Mouse (Mus musculus): Measurements from ENCODE around the gene Snrnp25. TPM values are rescaled to one million over a fixed set of nuclear protein-coding genes. Genes with fewer than 3 reads are reported as not detected.
A peak's percentile ranks its signal among the peaks of the same experiment; 100 is the strongest.

The Snrnp25 gene
- total RNA-seq (2021) = 1 to 10 TPM; 7.6 to 8.6 TPM
- long read RNA-seq, experiment 1, transcript Snrnp25-201 (5 exons, 821 nt) = major isoform, 6 of 8 reads
- long read RNA-seq, experiment 1, partial matches to known transcripts = 1 of 8 reads
- long read RNA-seq, experiment 1, other reads (novel, unspliced or antisense) = 0 of 8 reads
- long read RNA-seq, experiment 2, transcript Snrnp25-201 (5 exons, 821 nt) = major isoform, 6 of 6 reads
- long read RNA-seq, experiment 2, partial matches to known transcripts = 0 of 6 reads
- long read RNA-seq, experiment 2, other reads (novel, unspliced or antisense) = 0 of 6 reads

DNA sequence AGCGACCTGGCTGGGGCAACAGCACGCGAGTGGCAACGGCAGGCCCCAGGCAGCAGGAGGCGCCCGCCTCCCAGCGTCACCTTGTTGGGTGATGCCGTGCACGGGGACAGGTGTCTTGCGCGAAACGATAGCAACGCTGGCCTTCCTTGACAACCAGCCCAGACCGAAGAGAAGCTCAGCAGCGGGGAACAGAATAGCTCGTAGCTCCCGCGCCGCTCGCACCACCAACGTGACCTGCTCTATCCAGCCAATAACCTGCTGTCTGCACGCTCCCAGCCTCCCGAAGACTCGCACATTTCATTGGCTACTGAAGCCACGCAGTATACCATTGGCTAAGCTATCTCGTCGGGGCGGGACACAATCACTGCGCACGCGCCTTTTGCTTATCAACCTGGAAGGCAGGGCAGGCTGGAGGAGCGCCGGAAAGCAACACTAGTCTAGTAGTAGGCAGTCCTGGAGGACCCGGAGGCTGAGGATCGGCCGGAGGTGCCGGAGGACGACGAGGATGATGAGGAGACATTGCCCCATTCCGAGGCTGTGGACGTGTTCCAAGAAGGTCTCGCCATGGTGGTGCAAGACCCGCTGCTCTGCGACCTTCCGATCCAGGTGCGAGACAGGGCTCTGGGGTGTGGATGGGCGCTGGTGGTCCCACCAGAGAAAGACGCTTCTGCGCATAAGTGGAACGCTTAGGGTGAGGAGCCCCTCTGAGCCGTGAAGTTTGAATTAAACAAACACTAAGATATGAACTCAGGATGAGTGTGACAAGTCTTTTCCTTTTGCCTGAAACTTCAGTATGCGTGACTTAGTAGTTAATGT lies at the start of gene Snrnp25:
Gene Snrnp25, plus strand, starts transcription at position 358 of the 816 bp plus-strand sequence.
- DNase-seq = peak; percentile 93

- no peak for DNase-seq
Measured at GRCm38 (mm10) chr11:32156854-32157630, 48.2 kb upstream of the Snrnp25 start.

GRCm38 (mm10) chr11:32157791-32158594 lies 47.2 kb upstream of the Snrnp25 start:
- no peak for DNase-seq

- no peak for DNase-seq
Measured at GRCm38 (mm10) chr11:32159176-32159575, 46.0 kb upstream of the Snrnp25 start.

- DNase-seq = no peak
Measured at GRCm38 (mm10) chr11:32160341-32160740, 44.9 kb upstream of the Snrnp25 start.

DNA sequence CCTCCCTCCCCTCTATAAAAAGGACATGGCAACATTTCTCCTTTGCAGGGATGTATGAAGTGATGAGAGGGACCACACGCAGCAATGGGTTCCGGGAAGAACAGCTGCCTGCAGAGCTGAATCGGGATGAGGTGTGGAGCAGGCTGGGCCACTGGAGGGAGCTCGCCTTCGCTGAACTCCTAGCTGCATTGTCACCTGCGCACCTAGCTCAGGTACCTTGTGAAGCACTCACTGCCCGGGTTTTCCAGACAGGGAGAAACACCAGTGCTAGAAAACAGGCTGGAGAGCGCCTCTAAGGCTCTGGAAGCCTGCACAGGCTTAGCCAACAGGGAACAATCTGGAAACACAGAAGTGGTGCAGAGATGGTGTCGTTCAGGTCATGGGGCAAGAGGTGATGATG lies 43.7 kb upstream of the Snrnp25 start:
- DNase-seq = no peak

DNA sequence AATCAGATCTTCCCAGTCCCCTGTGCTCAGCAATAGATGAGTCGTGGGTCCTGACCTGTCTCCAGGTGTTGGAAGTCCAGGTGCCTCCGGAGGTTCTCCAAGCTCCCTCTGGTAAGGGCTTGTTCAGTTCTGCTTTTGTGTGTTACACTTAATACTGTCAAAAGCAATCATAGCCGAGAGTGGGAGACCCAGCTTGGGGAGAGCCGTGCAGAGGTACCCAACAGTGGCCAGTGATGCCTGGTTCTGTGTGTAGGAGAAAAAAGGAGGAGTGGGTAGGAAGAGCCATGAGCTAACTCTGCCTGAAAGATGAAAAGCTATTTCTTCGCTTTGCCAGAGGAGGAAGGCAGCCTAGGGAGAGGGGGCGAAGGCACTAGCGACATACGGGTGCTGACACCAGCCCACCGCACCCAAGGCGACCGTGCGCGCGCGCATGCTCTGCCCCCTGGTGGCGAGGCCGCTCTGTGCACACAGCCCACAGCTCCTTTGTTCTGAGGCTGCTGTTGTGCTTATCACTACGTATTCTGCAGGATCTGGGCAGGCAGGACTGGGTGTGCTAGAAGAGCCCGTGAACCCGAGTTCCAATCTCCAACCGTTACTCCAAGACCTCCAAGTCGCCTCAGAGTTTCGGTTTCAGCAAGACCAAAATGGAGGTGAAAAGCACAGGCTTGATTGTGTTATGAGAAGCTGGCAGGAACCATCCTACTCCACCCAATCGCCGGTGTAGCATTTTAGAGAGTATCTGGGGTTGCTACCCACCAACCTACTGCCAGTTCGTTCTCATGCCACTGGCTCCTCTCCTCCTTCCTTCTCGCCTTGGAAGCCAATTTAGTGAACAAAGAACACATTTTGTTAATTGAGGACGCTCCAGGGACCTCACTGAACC lies 43.1 kb upstream of the Snrnp25 start:
- peak; percentile 83 for DNase-seq

DNA sequence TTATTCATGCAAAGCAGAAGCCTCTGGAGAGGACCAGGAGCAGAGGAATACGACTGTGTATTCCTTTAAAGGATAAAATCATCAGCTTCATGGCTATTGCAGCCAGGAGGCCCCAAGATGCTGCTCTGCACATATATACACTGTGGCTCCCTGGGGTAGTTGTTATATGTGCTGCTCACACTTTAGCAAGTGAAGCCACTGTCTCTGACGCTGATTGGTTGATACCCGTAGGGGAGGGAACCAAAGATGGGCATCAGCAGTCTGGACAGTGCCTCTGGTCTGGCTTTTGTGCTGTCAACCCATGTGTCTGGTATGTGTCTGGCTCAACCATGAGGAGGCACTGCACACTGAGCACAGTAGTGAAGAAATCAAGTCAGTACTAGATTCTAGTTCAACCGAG lies 38.5 kb upstream of the Snrnp25 start:
- no peak for DNase-seq

GRCm38 (mm10) chr11:32178506-32178905 lies 26.7 kb upstream of the Snrnp25 start:
- DNase-seq = no peak

- no peak for DNase-seq
Measured at GRCm38 (mm10) chr11:32181246-32181645, 24.0 kb upstream of the Snrnp25 start.

DNA sequence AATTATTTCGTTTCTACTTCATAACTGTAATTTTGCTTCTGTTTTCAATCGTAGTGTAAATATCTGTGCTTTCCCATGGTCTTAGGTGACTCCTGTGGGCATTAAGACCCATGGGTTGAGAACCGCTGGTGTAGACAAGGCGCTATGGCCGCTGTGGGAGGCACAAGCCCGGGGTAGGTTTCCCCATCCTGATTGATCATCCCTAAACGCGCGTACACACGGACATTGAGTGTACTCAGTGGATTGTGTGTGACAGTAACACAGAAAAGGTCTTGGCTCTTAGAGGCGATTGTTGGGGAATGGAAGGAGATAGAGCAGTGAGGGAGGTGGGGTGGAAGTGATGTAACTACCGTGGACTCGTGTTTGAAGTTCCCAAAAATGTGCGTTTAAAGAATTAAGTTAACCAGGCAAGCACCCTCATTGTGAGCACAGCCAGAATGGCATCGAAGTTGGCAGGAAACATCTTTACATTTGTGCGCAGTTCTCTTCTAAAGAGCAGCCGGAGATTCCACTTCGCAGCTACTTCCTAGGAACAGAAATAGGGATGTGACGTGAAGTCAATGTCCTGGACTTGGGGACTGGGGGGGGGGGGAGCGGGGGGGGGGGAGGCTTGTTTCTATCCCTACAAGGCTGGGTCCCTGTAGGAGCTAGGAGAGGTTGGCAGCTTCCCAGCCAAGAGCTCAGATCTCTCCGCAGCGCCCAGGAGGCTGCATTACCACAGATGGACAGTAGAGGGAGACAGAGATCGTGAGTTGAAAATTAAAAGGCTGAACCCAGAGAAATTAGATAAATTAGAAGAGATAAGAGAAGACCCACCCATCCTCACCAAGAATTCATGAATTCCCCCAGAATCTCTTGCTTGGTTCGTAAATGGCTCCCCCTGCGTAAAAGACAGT lies 23.0 kb upstream of the Snrnp25 start:
- peak; percentile 91 for DNase-seq

DNA sequence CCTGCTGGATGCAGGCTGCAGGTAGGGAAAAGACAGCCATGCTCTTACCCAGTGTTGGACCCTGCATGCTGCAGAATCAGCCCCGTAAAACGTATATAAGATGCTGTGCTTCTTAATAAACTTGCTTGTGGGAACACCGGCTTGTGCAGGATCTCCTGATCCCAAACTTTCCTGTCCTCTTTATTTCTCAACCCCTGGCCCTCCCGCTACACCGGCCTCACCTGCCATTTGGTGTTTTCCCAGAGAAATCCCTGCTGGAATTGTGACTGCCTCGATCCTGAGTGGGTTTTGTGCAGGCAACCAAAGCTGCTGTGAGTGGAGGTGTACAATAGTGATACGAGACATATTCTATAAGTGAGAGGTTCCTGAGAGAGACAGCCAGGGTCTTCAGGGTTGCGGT lies 20.7 kb upstream of the Snrnp25 start:
- no peak for DNase-seq

DNA sequence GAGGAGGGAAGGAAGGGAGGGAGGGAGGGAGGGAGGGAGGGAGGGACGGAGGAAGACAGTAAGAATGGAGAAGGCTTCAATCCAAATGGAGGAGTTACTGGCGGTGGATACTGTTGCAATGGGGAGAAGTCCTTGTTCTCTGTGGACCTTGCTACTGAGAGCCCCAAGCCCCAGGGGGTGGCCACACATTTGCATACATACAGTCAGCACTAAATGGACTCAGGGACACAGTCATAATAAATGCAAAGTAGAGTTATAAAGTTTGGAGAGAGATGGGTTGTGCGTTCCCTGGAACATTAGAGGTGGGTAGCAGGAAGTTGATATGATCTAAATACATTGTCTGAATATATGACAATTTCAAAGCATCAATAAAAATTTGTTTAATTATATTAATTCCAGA lies 19.2 kb upstream of the Snrnp25 start:
- DNase-seq = no peak

- no peak for DNase-seq
Measured at GRCm38 (mm10) chr11:32187256-32187655, 18.0 kb upstream of the Snrnp25 start.

DNA sequence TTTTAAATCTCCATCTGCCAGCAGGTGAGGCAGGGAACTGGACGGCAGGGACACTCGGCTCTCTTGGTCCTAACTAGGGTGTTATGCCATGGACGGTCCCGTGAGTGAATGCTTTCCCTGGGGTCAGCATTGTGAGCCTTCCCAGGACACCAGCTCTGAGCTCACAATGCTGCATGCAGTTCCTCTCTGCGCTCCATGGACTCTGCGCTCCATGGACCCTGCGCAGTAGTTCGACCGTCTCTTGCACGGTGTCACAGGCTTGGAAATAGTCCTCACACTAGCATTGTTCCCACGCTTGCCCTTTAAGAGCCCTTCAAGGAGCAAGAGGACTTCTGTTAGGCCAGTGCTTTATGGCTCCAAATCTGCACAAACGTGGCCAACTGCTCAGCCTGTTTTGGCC lies 16.3 kb upstream of the Snrnp25 start:
- DNase-seq = no peak

GRCm38 (mm10) chr11:32189434-32189833 lies 15.8 kb upstream of the Snrnp25 start:
- DNase-seq = no peak

DNA sequence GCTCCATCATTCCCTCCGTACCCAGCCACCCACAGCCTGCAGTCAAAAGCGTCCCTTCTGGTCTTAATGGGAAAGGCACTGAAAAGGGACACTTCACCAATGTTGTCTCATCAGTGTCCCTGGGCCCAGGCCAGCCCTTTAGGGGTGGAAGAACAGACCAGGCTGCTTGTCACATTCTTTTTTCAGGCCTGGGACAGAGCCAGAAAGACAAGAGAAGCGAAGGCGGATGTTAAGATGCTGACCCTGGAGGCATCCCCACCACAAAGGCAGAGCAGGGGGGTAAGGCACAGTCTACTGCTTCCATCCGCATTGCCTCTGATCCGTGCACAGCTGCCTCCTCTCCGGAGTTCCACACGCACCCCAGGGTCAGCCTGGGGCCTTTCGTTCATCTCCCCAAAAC lies 15.1 kb upstream of the Snrnp25 start:
- no peak for DNase-seq

- DNase-seq = no peak
Measured at GRCm38 (mm10) chr11:32190603-32191110, 14.6 kb upstream of the Snrnp25 start.

- no peak for DNase-seq
Measured at GRCm38 (mm10) chr11:32193156-32193555, 12.1 kb upstream of the Snrnp25 start.

- DNase-seq = no peak
Measured at GRCm38 (mm10) chr11:32194086-32194485, 11.1 kb upstream of the Snrnp25 start.

Measured in gastrocnemius, postnatal 10 days (tissue).